Mouse (Mus musculus) small intestine, adult 10 weeks (tissue): ENCODE measurements around the gene I830077J02Rik. TPM values are rescaled to one million over a fixed set of nuclear protein-coding genes. Genes with fewer than 3 reads are reported as not detected.

Experiments
- polyA plus RNA-seq: library from polyadenylated mRNA; stranded (reverse); fragments of 350-450 nt; fragmentation: Illumina TruSeq; extraction: RNeasy Lipid Tissue Mini Kit (QIAGEN cat#74804); gene quantifications from one replicate; pipeline ENCODE4 v1.2.3, GENCODE M21; 2014; ENCODE audit warnings: low replicate concordance

The I830077J02Rik gene
- polyA plus RNA-seq: 6.8 TPM

GRCm38 (mm10) chr3:105932240-105933071 is at the start of gene I830077J02Rik:
Gene I830077J02Rik (minus strand): TSS chr3:105932664.

GRCm38 (mm10) chr3:105973411-105973810 is 40.9 kb upstream of the I830077J02Rik start, which contains the start of gene Ovgp1:
Gene Ovgp1 (plus strand): TSS chr3:105973711.

GRCm38 (mm10) chr3:105959999-105960398 is 27.5 kb upstream of the I830077J02Rik start, which contains the start of gene Atp5f1:
Gene Atp5f1 (minus strand): TSS chr3:105960099.

GRCm38 (mm10) chr3:105958974-105959580 is 26.6 kb upstream of the I830077J02Rik start, which contains the start of gene Wdr77:
Gene Wdr77 (plus strand): TSS chr3:105959369.

Other genes starting within 250 kb of the I830077J02Rik start
- 18.9 TPM for gene Ddx20, start 245.1 kb downstream of the I830077J02Rik start, polyA plus RNA-seq
- 0.52 TPM for gene Inka2, start 228.1 kb downstream of the I830077J02Rik start, polyA plus RNA-seq
- 567 TPM for gene Rap1a, start 131.3 kb downstream of the I830077J02Rik start, polyA plus RNA-seq
- gene Adora3, start 61.8 kb downstream of the I830077J02Rik start, polyA plus RNA-seq: 0.82 TPM
- 0.97 TPM for gene Tmigd3, start 61.8 kb downstream of the I830077J02Rik start, polyA plus RNA-seq
- 29.0 TPM for gene Wdr77, start 26.7 kb upstream of the I830077J02Rik start, polyA plus RNA-seq
- gene Atp5f1, start 27.4 kb upstream of the I830077J02Rik start, polyA plus RNA-seq: 2,243 TPM
- gene Ovgp1, start 41.0 kb upstream of the I830077J02Rik start, polyA plus RNA-seq: 1.7 TPM
- not detected for gene Pifo, start 82.0 kb upstream of the I830077J02Rik start, polyA plus RNA-seq
- not detected for gene Chil5, start 100.2 kb upstream of the I830077J02Rik start, polyA plus RNA-seq
- not detected for gene Chia1, start 180.6 kb upstream of the I830077J02Rik start, polyA plus RNA-seq
- gene Chil3, start 234.9 kb upstream of the I830077J02Rik start, polyA plus RNA-seq: not detected